Mouse (Mus musculus) cerebellum, adult 11 months (tissue): Measurements from ENCODE around the gene Eps8.
A peak's percentile ranks its signal among the peaks of the same experiment; 100 is the strongest.
"Not testable (repeated sequence)": the region's sequence is repeated elsewhere in the genome, so short reads cannot be mapped to it uniquely, and the experiment has no call there.

Experiments used
- DNase-seq: peaks from one replicate; pipeline ENCODE4 v3.0.0; 2022

Eps8 gene

GRCm38 (mm10) chr6:137470901-137471598 is 183.6 kb downstream of the Eps8 start:
- DNase-seq, result peak; percentile 65

DNA sequence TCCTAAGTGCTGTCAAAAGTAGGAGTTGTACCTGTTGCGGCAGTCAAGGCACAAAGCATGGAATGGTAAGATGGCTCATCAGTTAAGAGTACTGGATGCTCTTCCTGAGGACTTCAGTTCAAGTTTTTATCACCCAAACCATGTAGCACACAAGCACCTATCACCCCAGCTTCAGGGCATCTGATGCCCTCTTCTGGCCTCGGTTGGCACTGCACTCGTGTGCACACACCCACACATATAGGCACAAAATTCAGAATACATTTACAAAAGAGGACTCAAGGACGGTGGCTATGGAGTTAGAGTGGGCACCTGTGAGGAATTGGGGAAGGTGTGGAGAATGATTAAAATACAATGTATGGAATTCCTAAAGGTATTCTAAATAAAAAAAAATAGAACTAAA is 185.1 kb downstream of the Eps8 start:
- no peak for DNase-seq

DNA sequence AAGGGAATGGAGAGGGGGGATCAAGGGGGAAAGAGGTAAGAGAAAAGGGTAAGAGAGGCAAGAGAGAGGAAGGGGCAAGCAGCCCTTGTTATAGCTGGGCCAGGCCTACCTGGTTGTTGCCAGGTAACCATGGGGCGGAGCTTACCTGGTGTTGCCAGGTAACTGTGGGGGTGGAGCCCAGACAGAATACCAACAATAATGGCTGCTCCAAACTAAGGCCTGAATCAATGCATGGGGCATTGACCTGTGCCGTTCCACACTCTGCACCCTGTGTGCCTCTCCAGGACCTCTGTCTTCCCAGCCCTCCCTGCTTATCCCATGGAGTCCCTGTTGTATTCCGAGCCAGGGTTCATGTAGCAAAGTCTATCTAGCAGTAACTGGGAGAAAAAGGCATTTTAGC is 187.0 kb downstream of the Eps8 start:
- no peak for DNase-seq

DNA sequence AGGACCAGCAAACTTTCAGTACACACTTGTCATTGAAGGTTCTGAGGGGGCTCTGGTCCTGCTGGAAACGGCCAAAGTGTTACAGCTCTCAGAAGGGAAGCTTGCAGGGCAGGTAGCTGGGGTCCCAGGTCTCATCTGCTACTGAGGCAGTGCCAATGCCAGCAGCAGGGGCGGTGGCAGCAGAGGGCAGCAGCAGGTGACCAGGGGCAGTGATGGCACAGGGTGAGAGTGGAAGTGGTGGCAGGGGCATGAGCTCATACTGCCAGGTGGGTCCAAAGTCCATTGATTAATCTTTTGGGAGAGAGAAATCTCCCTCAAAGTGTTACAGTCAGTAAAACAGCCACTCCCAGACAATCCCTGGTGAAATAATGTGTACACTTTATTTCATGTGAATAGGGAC is 188.4 kb downstream of the Eps8 start:
- DNase-seq, result no peak

DNA sequence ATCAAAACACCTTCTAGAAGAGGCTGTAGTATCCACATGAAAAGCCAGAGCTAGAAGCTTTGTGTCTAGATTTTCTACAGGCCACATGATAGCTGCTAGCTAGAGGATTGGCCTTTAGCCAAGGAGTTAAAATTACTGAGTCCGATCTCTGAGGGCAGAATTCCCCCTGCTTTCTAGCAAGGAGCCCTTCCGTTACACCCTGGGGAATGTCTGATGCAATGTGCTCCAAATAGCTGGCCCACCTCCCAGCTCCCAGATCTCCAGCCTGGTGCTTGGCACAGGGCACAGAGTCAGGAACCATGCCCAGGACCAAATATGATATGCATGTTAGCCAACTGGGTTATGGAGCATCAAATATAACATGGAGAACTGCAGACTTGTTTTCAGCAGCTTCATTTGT is 189.4 kb downstream of the Eps8 start:
- DNase-seq, result peak; percentile 86

DNA sequence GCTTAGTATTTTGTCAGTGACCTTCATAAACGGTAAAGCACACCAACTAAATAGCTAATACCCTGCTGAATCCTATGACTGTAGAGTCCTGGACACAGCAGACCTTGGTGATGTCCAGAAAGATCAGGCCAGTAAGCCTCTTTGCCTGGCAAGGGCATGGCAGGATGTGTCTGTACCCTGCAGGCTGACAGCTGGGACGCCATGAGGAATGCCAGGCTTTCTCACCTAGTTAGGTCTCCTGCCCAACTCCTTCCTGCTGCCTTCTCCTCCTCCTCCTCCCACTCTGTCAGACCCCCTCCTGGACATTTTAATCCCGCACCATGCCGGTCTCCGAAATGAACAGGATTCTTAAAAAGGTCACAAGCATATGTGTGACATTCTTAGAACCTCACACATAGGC is 190.9 kb downstream of the Eps8 start:
- DNase-seq, result peak; percentile 14

DNA sequence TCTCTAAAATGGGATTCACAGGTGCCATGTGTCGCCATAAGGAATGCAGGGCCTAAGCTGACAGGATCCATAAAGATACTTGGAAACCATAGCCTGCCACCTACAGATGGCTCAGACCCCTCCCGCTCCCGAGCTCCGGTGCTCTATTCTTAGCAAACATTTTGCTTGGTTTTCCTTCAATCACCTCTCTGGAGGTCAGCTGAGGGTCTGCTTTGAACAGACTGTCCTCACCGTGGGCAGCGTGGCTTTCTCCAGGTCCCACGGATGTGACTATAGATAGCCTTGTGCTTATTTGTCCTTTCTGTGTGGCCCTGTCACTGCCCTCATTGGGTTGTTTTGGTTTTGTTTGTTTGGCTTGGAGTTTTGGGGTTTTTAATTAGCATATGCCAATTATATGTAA is 196.5 kb downstream of the Eps8 start:
- no peak for DNase-seq

GRCm38 (mm10) chr6:137457210-137457609 is 197.5 kb downstream of the Eps8 start:
- no peak for DNase-seq

DNA sequence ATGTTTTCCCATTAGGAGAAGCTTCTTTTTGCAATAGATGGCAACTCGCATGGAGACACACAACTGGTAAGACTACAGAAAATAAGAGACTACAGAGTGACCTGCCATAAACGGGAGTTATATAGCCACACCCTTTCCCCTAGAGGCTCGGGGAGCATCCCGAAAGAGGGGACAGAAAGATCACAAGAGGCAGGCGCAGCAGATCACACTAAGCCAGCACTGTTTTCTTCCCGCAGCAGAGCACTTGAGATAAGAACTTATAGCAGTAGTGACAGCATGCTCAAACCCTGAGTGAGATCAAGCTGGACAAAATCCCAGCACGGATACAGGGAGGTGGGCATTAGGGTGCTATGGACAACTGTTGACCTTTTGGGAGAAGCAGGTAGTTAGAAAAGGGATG is 198.6 kb downstream of the Eps8 start:
- no peak for DNase-seq

DNA sequence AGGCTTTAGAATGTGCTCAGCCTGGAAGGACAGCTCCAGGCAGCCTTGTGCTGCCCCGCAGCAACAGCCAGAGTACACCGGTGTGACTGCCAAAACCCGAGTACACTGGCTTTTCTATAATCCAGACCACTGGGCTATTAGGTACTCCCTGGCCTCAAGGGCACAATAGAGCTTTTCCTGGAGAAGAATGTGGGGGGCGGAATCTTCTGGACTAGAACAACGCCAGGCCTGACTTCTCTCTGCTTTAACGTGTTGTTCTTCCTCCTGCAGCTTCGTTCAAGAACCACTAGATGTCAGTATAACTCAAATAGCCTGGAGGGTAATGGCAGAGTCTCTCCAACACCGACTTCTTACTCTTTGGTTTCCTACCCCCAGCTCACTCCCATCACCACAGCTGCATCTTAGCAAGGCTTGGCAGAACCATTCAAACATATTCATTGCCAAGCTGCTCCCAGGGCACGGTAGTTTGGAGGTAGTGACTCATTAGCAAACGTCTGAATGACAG is 199.1 kb downstream of the Eps8 start:
- DNase-seq, result peak; percentile 19

DNA sequence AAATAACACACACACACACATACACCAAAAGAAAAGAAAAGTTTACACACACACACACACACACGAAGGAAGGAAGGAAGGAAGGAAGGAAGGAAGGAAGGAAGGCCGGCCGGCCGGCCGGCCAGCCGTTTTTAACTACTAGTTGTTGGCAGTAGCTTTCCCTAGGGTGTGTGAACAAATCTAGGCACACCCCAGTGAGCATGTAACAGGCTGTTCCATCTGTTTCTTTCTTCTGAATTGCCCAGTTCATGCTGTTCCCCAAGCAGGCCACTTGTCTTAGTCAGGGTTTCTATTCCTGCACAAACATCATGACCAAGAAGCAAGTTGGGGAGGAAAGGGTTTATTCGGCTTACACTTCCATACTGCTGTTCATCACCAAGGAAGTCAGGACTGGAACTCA is 208.6 kb downstream of the Eps8 start:
- not testable (repeated sequence) for DNase-seq

DNA sequence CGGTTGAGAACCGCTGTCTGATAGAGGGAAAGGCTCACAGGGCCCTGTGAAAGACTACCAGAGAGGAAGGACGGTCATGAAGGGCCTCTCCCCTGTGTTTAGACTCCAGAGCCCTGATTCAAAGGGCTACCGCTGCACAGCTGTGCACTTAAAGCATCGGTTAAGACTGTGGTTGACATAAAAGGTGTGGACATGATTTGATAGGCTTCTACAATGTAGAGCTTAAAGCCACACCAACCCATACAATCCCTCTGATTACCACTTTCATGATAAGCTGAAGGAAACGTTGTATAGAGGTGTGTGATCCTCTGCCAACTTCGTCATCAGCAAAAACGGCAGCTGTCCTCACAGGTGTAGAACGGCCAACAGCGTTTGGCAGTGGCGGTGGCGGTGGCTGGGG is 211.6 kb downstream of the Eps8 start:
- DNase-seq, result no peak

GRCm38 (mm10) chr6:137440559-137441486 is 213.9 kb downstream of the Eps8 start:
- no peak for DNase-seq

GRCm38 (mm10) chr6:137437902-137438580 is 216.6 kb downstream of the Eps8 start:
- DNase-seq, result no peak

DNA sequence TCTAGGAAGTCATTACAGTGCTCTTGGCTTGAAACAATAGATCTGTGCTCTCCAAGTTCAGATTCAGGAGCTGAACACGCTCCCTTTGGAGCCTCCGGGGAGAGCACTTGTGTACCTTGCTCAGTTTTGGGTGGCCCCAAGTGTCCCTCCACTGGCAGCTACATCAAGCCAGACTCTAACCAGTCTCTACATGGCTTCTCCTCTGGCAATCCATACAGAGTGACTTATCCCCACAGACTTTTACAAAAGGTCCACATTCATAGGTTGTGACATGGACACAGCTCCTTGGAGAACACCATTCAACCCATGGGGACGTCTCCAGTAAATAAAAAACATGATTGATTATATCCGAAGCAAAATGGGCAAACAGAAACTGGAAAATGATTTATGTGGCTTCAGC is 217.2 kb downstream of the Eps8 start:
- no peak for DNase-seq

GRCm38 (mm10) chr6:137433521-137434137 is 221.0 kb downstream of the Eps8 start:
- DNase-seq, result no peak
